Mouse (Mus musculus) CD4-positive helper T cell, adult 2 months (primary cell): Measurements from ENCODE around the gene Olfr601.
"Not testable (repeated sequence)": the region's sequence is repeated elsewhere in the genome, so short reads cannot be mapped to it uniquely, and the experiment has no call there.

ENCODE experiments used
- DNase-seq: peaks from one replicate; pipeline ENCODE4 v3.0.0-alpha.2; 2012; ENCODE audit warnings: low read depth, missing footprints, low spot score

Olfr601 gene

DNA sequence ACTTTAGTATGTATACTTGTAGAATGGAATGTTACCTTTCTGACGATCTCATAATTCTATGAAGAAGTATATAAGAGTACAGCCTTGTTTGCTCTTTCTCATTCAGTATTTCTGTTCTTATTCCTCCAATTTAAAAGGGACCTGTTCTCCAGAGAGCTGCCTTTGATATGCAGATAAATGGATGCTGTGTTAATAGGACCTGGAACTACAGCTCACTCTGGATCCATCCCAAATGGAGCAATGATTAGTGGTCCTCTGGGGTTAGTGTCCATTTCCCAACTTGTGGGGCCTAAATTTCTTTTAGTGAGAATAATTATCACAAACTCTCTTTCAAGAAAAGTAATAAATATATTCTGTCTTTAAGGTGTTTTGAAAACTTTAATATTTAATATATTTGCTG, at the start of gene Olfr601:
Olfr601 (minus strand) TSS at position 101 of the 400 bp plus-strand sequence.
- no peak for DNase-seq

DNA sequence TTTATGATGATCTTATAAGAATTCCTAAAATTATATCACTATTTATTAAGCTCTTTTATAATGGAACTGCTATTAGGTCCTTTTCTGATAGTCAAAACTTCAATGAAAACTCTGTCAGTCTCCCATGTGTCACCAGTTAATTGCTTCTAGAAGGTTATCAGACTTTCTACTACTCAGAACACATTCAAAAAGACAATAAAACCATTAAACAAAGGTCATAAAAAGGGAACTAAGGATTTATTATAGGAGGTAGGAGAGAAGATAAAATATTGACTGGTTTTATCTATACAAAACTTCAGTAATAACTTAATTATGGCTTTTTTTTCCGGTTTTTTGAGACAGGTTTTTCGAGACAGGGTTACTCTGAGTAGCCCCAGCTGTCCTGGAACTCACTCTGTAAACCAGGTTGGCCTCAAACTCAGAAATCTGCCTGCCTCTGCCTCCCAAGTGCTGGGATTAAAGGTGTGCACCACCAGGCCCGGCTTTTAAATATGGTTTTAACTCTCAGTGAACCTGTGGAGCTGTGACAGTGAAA, 44.1 kb upstream of the Olfr601 start:
- not testable (repeated sequence) for DNase-seq

DNA sequence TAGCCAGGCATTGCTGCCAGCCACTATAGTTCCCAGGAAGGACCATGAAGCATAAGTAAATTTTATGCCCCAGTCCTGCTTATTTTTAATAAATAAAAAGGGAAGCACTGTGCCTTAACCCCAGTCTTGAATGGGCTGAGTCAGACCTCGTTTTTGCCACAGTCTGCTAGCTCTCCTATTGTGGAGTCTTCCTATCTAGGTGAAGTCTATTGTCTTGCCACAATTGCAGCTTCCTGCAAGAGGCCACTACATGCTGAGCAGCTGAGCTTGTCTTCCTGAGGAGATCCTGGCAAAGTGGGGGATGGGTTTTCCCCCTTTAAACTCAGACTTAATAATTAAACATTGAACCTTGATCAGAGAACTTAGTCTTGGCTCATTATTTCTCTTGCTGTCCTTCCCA, 36.5 kb upstream of the Olfr601 start:
- DNase-seq: no peak

DNA sequence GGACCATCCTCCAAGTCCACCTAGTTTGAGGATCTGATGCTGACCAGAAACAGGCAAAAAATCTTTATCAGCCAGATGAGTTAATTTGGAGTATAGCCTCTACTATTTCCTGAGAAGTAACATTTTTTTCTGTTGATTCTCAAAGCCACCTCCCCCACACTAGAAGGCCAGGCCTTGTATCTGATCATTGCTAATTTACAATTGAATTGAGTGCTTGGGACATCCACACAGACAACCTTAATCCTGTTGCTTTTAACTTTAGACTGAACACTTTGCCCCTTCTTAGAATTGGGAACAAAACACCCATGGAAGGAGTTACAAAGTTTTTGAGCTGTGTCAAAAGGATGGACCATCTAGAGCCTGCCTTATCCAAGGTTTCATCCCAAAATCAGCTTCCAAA, 35.3 kb upstream of the Olfr601 start:
- no peak for DNase-seq

DNA sequence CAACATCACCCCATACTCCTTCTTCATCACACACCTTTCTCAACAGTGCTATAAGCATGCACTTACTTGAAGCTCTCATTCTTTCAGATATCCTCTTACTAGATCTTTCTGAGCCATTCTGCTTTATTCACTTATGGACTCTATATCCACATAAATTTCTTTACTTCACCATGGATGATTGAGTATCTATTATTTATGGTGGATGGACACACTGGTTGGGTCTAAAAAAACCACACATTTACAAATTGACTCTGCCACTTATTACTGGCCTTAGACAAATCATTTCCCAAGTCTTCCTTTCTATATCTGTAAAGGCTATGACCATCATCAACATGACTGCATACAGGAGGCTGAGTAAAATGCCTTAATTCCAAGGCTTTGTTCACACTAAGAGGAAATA, 23.6 kb upstream of the Olfr601 start, which contains the start of gene Olfr603:
Olfr603 (minus strand) TSS at position 101 of the 400 bp plus-strand sequence.
- no peak for DNase-seq

DNA sequence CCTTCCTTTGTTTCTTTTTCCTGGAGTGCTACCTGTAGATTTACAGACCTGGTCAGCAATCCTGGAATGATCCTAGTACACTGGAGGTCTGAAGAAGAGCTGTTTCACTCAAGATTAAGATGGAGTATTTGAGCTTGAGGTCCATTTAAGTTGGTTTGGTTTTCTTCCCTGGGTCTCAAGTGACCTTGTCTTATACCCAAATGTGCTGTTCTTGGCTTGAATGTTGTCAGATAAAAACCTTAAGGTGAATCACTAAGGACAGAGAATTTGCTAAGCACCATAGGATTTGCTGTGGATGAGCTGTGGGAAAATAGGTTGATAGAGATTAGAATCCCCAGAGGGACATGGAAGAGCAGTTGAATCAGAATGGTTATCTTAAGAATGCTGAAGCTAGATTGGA, 12.9 kb downstream of the Olfr601 start, which contains the start of gene Olfr600:
Olfr600 (minus strand) TSS at position 101 of the 400 bp plus-strand sequence.
- DNase-seq: no peak

DNA sequence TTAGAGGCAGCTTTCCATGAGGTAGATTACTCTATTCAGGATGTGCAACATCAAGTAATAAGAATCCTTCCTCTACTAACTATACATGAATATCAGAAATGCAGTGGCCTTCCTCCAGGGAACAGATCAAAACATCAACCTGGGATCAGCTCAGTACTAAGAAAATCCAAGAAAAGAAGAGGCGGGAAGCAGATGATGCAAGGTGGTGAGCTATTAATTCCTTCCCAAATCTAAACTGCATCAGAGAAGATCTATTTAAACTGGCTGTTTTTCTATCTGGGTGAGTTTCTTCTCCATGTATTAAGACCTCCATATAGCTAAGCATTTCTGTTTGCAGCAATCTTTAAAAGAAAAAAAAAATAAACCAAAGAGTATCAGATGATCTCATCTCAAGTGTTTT, 26.8 kb downstream of the Olfr601 start, which contains the start of gene Olfr599:
Olfr599 (plus strand) TSS at position 301 of the 400 bp plus-strand sequence.
- DNase-seq: no peak

DNA sequence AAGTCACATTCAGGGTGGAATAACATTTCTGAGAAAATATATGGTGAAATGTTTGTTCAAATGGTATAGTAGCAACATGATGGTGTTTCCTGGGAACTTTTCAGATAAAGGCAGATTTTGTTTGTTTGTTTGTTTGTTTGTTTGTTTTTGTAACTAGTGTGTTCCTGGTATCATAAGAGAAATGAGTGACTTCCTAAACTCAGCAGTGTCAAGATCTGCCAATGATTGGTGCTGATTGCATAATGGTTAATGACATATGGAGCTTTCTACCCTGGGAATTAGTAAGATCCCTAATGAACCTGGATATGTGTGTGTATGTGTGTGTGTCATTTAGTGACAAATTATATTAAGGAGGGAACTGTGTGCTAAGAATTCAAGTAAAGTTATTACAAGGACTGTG, 39.2 kb downstream of the Olfr601 start, which contains the start of gene Olfr598:
Olfr598 (plus strand) TSS at position 301 of the 400 bp plus-strand sequence.
- no peak for DNase-seq

DNA sequence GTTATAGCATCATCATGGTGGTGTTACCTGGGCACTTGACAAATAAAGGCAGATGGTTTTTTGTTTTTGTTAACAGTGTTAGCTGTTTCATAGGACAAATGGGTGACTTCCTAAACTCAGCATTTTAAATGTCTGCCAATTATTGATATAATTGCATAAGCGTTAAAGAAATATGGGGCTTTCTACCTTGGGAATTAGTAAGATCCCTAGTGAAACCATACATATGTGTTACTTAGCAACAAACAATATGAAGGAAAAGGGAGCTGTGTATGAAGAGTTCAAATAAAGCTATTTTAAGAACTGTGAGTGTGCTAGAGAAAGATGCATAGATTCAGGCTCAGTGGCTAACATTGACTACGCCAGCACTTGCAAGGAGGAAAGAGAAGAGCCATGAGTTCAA, 46.4 kb downstream of the Olfr601 start, which contains the start of gene Olfr597:
Olfr597 (plus strand) TSS at position 301 of the 400 bp plus-strand sequence.
- not testable (repeated sequence) for DNase-seq
